Mouse (Mus musculus): Measurements from ENCODE around the gene Tex46.

GRCm38 (mm10) chr4:136602018-136602554 is 8.2 kb upstream of the Tex46 start:
- TF ChIP-seq ZC3H11A (IDR thresholded peaks at IDR 0.05; ENCODE audit: borderline replicate concordance, low read depth, low read length) = no peak
- TF ChIP-seq ZNF384 (IDR thresholded peaks at IDR 0.05; ENCODE audit: low read depth, low read length) = no peak
- TF ChIP-seq MAFK (IDR thresholded peaks at IDR 0.05; ENCODE audit: insufficient read depth, low read depth, low read length) = no peak

Data from ES-E14 (cell line).